Mouse (Mus musculus) olfactory bulb, adult 2 months (tissue): ENCODE results near the gene Pcnt.

ENCODE experiments used
- CTCF ChIP-seq: fragments of 200-500 bp; IDR thresholded peaks from 2 replicates; pipeline ENCODE4 v1.5.1; 2012; ENCODE audit warnings: low read depth, mild to moderate bottlenecking, low read length, moderate library complexity; ENCODE audit not compliant: insufficient read depth
- POLR2A ChIP-seq: fragments of 200-500 bp; IDR thresholded peaks from 2 replicates; pipeline ENCODE4 v1.6.1; 2012; ENCODE audit warnings: mild to moderate bottlenecking, low read depth, low read length, moderate library complexity; ENCODE audit not compliant: insufficient read depth

GRCm38 (mm10) chr10:76345540-76345902, 97.1 kb downstream of the Pcnt start:
- TF ChIP-seq CTCF = no peak
- TF ChIP-seq POLR2A = no peak
